Comparison of ENCODE assay signal across 9 mouse cellular contexts in genomic region chr17:78298967-78299540, GRCm38 (mm10).
DNase-seq lines count a peak whose midpoint lies in the region; ATAC-seq lines count a peak whose summit lies in the region.
"Had no signal": no experiment of that assay in that cellular context is flagged by ENCODE, and none has a peak within 500 bp of the region (broad histone marks: within the 10 kb centered on the region; RNA-seq: fewer than 3 reads in every experiment).

No protein-coding gene starts in this region.

- H3K9ac ChIP-seq in kidney, embryonic 16.5 days (replicated peaks; ENCODE audit: low read length): no peak overlapping the region
- no peak overlapping the region for H3K9ac ChIP-seq in intestine, embryonic 15.5 days
- peak overlapping the region; percentile 46; the same call in 1 of the 2 replicates for H3K9ac ChIP-seq in stomach, embryonic 16.5 days (ENCODE audit: low read length)
- no peak overlapping the region for H3K9ac ChIP-seq in forebrain, embryonic 14.5 days (ENCODE audit: low read length)

- WGBS in kidney, embryonic 16.5 days: 60% methylated on average over 8 of the region's 8 CpGs
- WGBS in intestine, embryonic 15.5 days: 20% methylated on average over 8 of the region's 8 CpGs
- 22% methylated on average over 8 of the region's 8 CpGs for WGBS in stomach, embryonic 16.5 days
- WGBS in forebrain, embryonic 14.5 days: 66% methylated on average over 8 of the region's 8 CpGs

- peak; percentile 43; the same call in 1 of the 2 replicates for ATAC-seq in kidney, embryonic 16.5 days (ENCODE audit: low FRiP score, low TSS enrichment)
- ATAC-seq in intestine, embryonic 15.5 days: peak; percentile 63
- ATAC-seq in stomach, embryonic 16.5 days (ENCODE audit: insufficient read depth, low FRiP score): peak; percentile 48
- ATAC-seq in forebrain, embryonic 14.5 days: no peak

- H3K27ac ChIP-seq in kidney, embryonic 16.5 days (ENCODE audit: low read length): no peak overlapping the region
- no peak overlapping the region for H3K27ac ChIP-seq in intestine, embryonic 15.5 days
- H3K27ac ChIP-seq in stomach, embryonic 16.5 days (ENCODE audit: low read length): no peak overlapping the region
- no peak overlapping the region for H3K27ac ChIP-seq in forebrain, embryonic 14.5 days (ENCODE audit: low read depth, low read length)

- H3K4me1 ChIP-seq in kidney, embryonic 16.5 days (ENCODE audit: insufficient read depth, low read length): peaks cover 8% of the 10 kb centered on the region
- peaks cover 13% of the 10 kb centered on the region for H3K4me1 ChIP-seq in intestine, embryonic 15.5 days (replicated peaks)
- H3K4me1 ChIP-seq in stomach, embryonic 16.5 days (ENCODE audit: control insufficient read depth, insufficient read depth, low read length): peaks cover 7% of the 10 kb centered on the region
- H3K4me1 ChIP-seq in forebrain, embryonic 14.5 days (ENCODE audit: control insufficient read depth, insufficient read depth, low read length): no peaks in the 10 kb centered on the region

- no peaks in the 10 kb centered on the region for H3K9me3 ChIP-seq in kidney, embryonic 16.5 days (ENCODE audit: low read length)
- no peaks in the 10 kb centered on the region for H3K9me3 ChIP-seq in intestine, embryonic 15.5 days
- no peaks in the 10 kb centered on the region for H3K9me3 ChIP-seq in stomach, embryonic 16.5 days (replicated peaks; ENCODE audit: control insufficient read depth, low read length)
- H3K9me3 ChIP-seq in forebrain, embryonic 14.5 days (replicated peaks; ENCODE audit: control insufficient read depth, low read length): no peaks in the 10 kb centered on the region

- no peak overlapping the region for H3K4me3 ChIP-seq in kidney, embryonic 16.5 days (ENCODE audit: low read length)
- H3K4me3 ChIP-seq in intestine, embryonic 15.5 days (replicated peaks): no peak overlapping the region
- no peak overlapping the region for H3K4me3 ChIP-seq in stomach, embryonic 16.5 days (replicated peaks; ENCODE audit: low read length)
- no peak overlapping the region for H3K4me3 ChIP-seq in forebrain, embryonic 14.5 days (ENCODE audit: low read depth, low read length)

- no peaks in the 10 kb centered on the region for H3K27me3 ChIP-seq in kidney, embryonic 16.5 days (ENCODE audit: insufficient read depth, low read length)
- no peaks in the 10 kb centered on the region for H3K27me3 ChIP-seq in intestine, embryonic 15.5 days (replicated peaks)
- H3K27me3 ChIP-seq in stomach, embryonic 16.5 days (ENCODE audit: control insufficient read depth, insufficient read depth, low read length): no peaks in the 10 kb centered on the region
- no peaks in the 10 kb centered on the region for H3K27me3 ChIP-seq in forebrain, embryonic 14.5 days (replicated peaks; ENCODE audit: control insufficient read depth, insufficient read depth, low read length)

- H3K36me3 ChIP-seq in kidney, embryonic 16.5 days (ENCODE audit: insufficient read depth, low read length): peaks cover 5% of the 10 kb centered on the region; the same call in 1 of the 2 replicates
- no peaks in the 10 kb centered on the region for H3K36me3 ChIP-seq in intestine, embryonic 15.5 days
- no peaks in the 10 kb centered on the region for H3K36me3 ChIP-seq in stomach, embryonic 16.5 days (ENCODE audit: control insufficient read depth, insufficient read depth, low read length)
- H3K36me3 ChIP-seq in forebrain, embryonic 14.5 days (ENCODE audit: control insufficient read depth, insufficient read depth, low read length): no peaks in the 10 kb centered on the region

- DNase-seq in kidney, adult 8-10 months: no peak
- peak; percentile 37 for DNase-seq in T-cell, adult 2 months (ENCODE audit: low spot score)
- no peak for DNase-seq in layer of hippocampus, postnatal 25 days (ENCODE audit: extremely low spot score in 1 of 2, low spot score in 1 of 2)
- no peak for DNase-seq in forebrain, embryonic 14.5 days (ENCODE audit: low spot score)
- no peak for DNase-seq in frontal cortex, adult 2 months (ENCODE audit: extremely low spot score in 1 of 2, low spot score in 1 of 2)
- DNase-seq: kidney, postnatal 36 days had no signal

- no peak overlapping the region for H3K4me2 ChIP-seq in kidney, embryonic 16.5 days (replicated peaks; ENCODE audit: low read depth, low read length)
- no peak overlapping the region for H3K4me2 ChIP-seq in intestine, embryonic 15.5 days (replicated peaks)
- H3K4me2 ChIP-seq in stomach, embryonic 16.5 days (ENCODE audit: low read depth, low read length): no peak overlapping the region
- H3K4me2 ChIP-seq in forebrain, embryonic 14.5 days (ENCODE audit: low read length): no peak overlapping the region
